Mouse (Mus musculus) MEL (cell line): ENCODE data around the gene Tgm2. TPM values are rescaled to one million over a fixed set of nuclear protein-coding genes. Genes with fewer than 3 reads are reported as not detected.

Experiments
- DNase-seq: peaks from one replicate; pipeline ENCODE4 v3.0.0; 2011; ENCODE audit warnings: low read depth, low spot score
- H3K27ac ChIP-seq: 2 replicates; pipeline ENCODE4 v1.5.1; 2012; ENCODE audit warnings: low read depth, mild to moderate bottlenecking, control low read depth, low read length, moderate library complexity; ENCODE audit not compliant: control insufficient read depth
- H3K27me3 ChIP-seq, 2 experiments: fragments of 150-350 bp in 1 of 2; sonication (generic) in 1 of 2; 2 replicates each; pipeline ENCODE4 v1.6.1; 2012; ENCODE audit warnings: low read length in 2 of 2, mild to moderate bottlenecking in 2 of 2, improper control_type of control experiment in 1 of 2, moderate library complexity in 1 of 2; ENCODE audit not compliant: insufficient read depth in 2 of 2, control insufficient read depth in 1 of 2
- H3K36me3 ChIP-seq, 2 experiments: 2 replicates each; pipeline ENCODE4 v1.6.1; 2012 to 2014; ENCODE audit warnings: low read length in 2 of 2, improper control_type of control experiment in 1 of 2, inconsistent platforms in 1 of 2, mild to moderate bottlenecking in 1 of 2; ENCODE audit not compliant: insufficient read depth in 2 of 2, control insufficient read depth in 1 of 2
- H3K4me1 ChIP-seq, 2 experiments: fragments of 150-350 bp in 1 of 2; sonication (generic) in 1 of 2; 2 replicates each; pipeline ENCODE4 v1.6.1; 2012; ENCODE audit warnings: low read length in 2 of 2, improper control_type of control experiment in 1 of 2, mild to moderate bottlenecking in 1 of 2; ENCODE audit not compliant: insufficient read depth in 2 of 2, control insufficient read depth in 1 of 2
- H3K4me3 ChIP-seq, 2 experiments: fragments of 150-350 bp in 1 of 2; sonication (generic) in 1 of 2; 2 replicates each; pipeline ENCODE4 v1.5.1; 2012; ENCODE audit warnings: low read depth in 2 of 2, low read length in 2 of 2, mild to moderate bottlenecking in 2 of 2, moderate library complexity in 2 of 2, control low read depth in 1 of 2, improper control_type of control experiment in 1 of 2; ENCODE audit not compliant: control insufficient read depth in 1 of 2, insufficient read depth in 1 of 2
- H3K79me2 ChIP-seq: 2 replicates; pipeline ENCODE4 v1.6.1; 2012; ENCODE audit warnings: mild to moderate bottlenecking, low read length, moderate library complexity; ENCODE audit not compliant: control insufficient read depth, poor library complexity, insufficient read depth
- H3K9ac ChIP-seq: 2 replicates; pipeline ENCODE4 v1.6.1; 2012; ENCODE audit warnings: low read depth, mild to moderate bottlenecking, control low read depth, low read length, moderate library complexity; ENCODE audit not compliant: control insufficient read depth, poor library complexity, severe bottlenecking
- H3K9me3 ChIP-seq: fragments of 150-350 bp; sonication (generic); replicated peaks from 2 replicates; pipeline ENCODE4 v1.6.1; 2012; ENCODE audit warnings: mild to moderate bottlenecking, low read length, improper control_type of control experiment, moderate library complexity; ENCODE audit not compliant: insufficient read depth
- CTCF ChIP-seq, 3 experiments: IDR thresholded peaks in 2 of 3; conservative IDR thresholded peaks in 1 of 3; 2 replicates each; pipeline ENCODE4 v1.5.1; 2011 to 2012; ENCODE audit warnings: low read length in 3 of 3, low read depth in 2 of 3, mild to moderate bottlenecking in 2 of 3, improper control_type of control experiment in 1 of 3, inconsistent platforms in 1 of 3, mixed read lengths in 1 of 3, moderate library complexity in 1 of 3; ENCODE audit not compliant: control insufficient read depth in 1 of 3, insufficient read depth in 1 of 3, poor library complexity in 1 of 3, severe bottlenecking in 1 of 3
- GABPA ChIP-seq: IDR thresholded peaks from 2 replicates; pipeline ENCODE4 v1.6.1; 2012; ENCODE audit warnings: low read depth, mild to moderate bottlenecking, inconsistent platforms, low read length, improper control_type of control experiment, moderate library complexity
- HCFC1 ChIP-seq: IDR thresholded peaks from 2 replicates; pipeline ENCODE4 v1.6.1; 2012; ENCODE audit warnings: low read depth, mild to moderate bottlenecking, inconsistent platforms, low read length, improper control_type of control experiment, moderate library complexity
- JUND ChIP-seq: IDR thresholded peaks from 2 replicates; pipeline ENCODE4 v1.6.1; 2011; ENCODE audit warnings: low read depth, mild to moderate bottlenecking, improper control_type of control experiment, low read length
- MAFK ChIP-seq: IDR thresholded peaks from 2 replicates; pipeline ENCODE4 v1.6.1; 2011; ENCODE audit warnings: low read depth, mild to moderate bottlenecking, low read length, improper control_type of control experiment, borderline replicate concordance
- MEF2A ChIP-seq: IDR thresholded peaks from 2 replicates; pipeline ENCODE4 v1.6.1; 2014; ENCODE audit warnings: low read depth, mild to moderate bottlenecking, inconsistent platforms, low read length, improper control_type of control experiment; ENCODE audit not compliant: poor library complexity, insufficient replicate concordance, severe bottlenecking; ENCODE audit errors: extremely low read depth
- MXI1 ChIP-seq: IDR thresholded peaks from 2 replicates; pipeline ENCODE4 v1.6.1; 2011; ENCODE audit warnings: mild to moderate bottlenecking, low read depth, low read length, improper control_type of control experiment
- MYB ChIP-seq: IDR thresholded peaks from 2 replicates; pipeline ENCODE4 v1.6.1; 2011; ENCODE audit warnings: mild to moderate bottlenecking, low read depth, low read length, improper control_type of control experiment
- MYC ChIP-seq: IDR thresholded peaks from 2 replicates; pipeline ENCODE4 v1.6.1; 2011; ENCODE audit warnings: low read depth, mild to moderate bottlenecking, low read length, improper control_type of control experiment, moderate library complexity
- POLR2A ChIP-seq, 2 experiments: IDR thresholded peaks; 2 replicates each; pipeline ENCODE4 v1.6.1; 2011 to 2012; ENCODE audit warnings: low read length in 2 of 2, mild to moderate bottlenecking in 2 of 2, control low read depth in 1 of 2, improper control_type of control experiment in 1 of 2, low read depth in 1 of 2, moderate library complexity in 1 of 2; ENCODE audit not compliant: control insufficient read depth in 1 of 2, insufficient read depth in 1 of 2, poor library complexity in 1 of 2
- RAD21 ChIP-seq: IDR thresholded peaks from 2 replicates; pipeline ENCODE4 v1.6.1; 2011; ENCODE audit warnings: mild to moderate bottlenecking, low read depth, low read length, improper control_type of control experiment
- RCOR1 ChIP-seq: IDR thresholded peaks from 2 replicates; pipeline ENCODE4 v1.6.1; 2012; ENCODE audit warnings: low read depth, mild to moderate bottlenecking, inconsistent platforms, low read length, improper control_type of control experiment
- SIN3A ChIP-seq: IDR thresholded peaks from 2 replicates; pipeline ENCODE4 v1.6.1; 2012; ENCODE audit warnings: low read length, improper control_type of control experiment, inconsistent platforms
- USF1 ChIP-seq: IDR thresholded peaks from 2 replicates; pipeline ENCODE4 v1.6.1; 2014; ENCODE audit warnings: low read depth, mild to moderate bottlenecking, inconsistent platforms, low read length, improper control_type of control experiment, moderate library complexity
- ZC3H11A ChIP-seq: IDR thresholded peaks from 2 replicates; pipeline ENCODE4 v1.6.1; 2012; ENCODE audit warnings: low read depth, mild to moderate bottlenecking, inconsistent platforms, low read length, improper control_type of control experiment
- ZNF384 ChIP-seq: IDR thresholded peaks from 2 replicates; pipeline ENCODE4 v1.6.1; 2012; ENCODE audit warnings: low read depth, mild to moderate bottlenecking, inconsistent platforms, low read length, improper control_type of control experiment
- polyA plus RNA-seq, 2 experiments: library from polyadenylated mRNA; stranded (reverse) in 1 of 2; unstranded in 1 of 2; fragments of >175 nt in 1 of 2; fragments of >200 nt in 1 of 2; gene quantifications; 2 replicates each; pipeline versions ENCODE4 v1.2.1 to v1.2.4; 2012; ENCODE audit warnings: low replicate concordance in 2 of 2, low read depth in 1 of 2; ENCODE audit not compliant: insufficient read length in 2 of 2, insufficient read depth in 1 of 2, missing spikeins in 1 of 2
- total RNA-seq: library from RNA; depleted of rRNA; stranded (reverse); fragments of 300-350 nt; gene quantifications from 2 replicates; pipeline ENCODE4 v1.2.3, GENCODE M21; 2012

The Tgm2 gene
- total and polyA plus RNA-seq, 3 experiments = 7.7 to 11.0 TPM; not detected in 1

- H3K36me3 ChIP-seq = no peaks in the 10 kb centered on the region; a peak in 1 of 4 replicates
- DNase-seq = no peak
- no peak overlapping the region for H3K9ac ChIP-seq
- no peak overlapping the region for H3K4me3 ChIP-seq
- H3K27ac ChIP-seq = no peak overlapping the region
- H3K79me2 ChIP-seq = no peaks in the 10 kb centered on the region
- H3K4me1 ChIP-seq = no peaks in the 10 kb centered on the region
- no peak for TF ChIP-seq MEF2A
- no peak for TF ChIP-seq SIN3A
- TF ChIP-seq USF1 = no peak
- no peak for TF ChIP-seq ZNF384
- H3K27me3 ChIP-seq = no peaks in the 10 kb centered on the region
- no peaks in the 10 kb centered on the region for H3K9me3 ChIP-seq
Measured at GRCm38 (mm10) chr2:158080622-158081241, 65.5 kb downstream of the Tgm2 start.

- no peak for DNase-seq
- Histone ChIP-seq H3K36me3 (no peaks in the 10 kb centered on the region; a peak in 1 of 4 replicates), H3K9me3 (no peaks in the 10 kb centered on the region), H3K27ac (no peak overlapping the region), H3K79me2 (no peaks in the 10 kb centered on the region), H3K4me1 (no peaks in the 10 kb centered on the region), H3K9ac (no peak overlapping the region), H3K27me3 (no peaks in the 10 kb centered on the region), H3K4me3 (no peak overlapping the region)
- TF ChIP-seq MAFK = no peak
- peak in 1 of 2 experiments; percentile 38; a peak in 1 of 4 replicates for TF ChIP-seq POLR2A (IDR thresholded peaks at IDR 0.05; ENCODE audit: control insufficient read depth in 1 of 2, insufficient read depth in 1 of 2, low read depth in 1 of 2, low read length in 2 of 2, poor library complexity in 1 of 2)
Measured at GRCm38 (mm10) chr2:158079843-158080395, 66.3 kb downstream of the Tgm2 start.

- Histone ChIP-seq H3K36me3 (no peaks in the 10 kb centered on the region; a peak in 1 of 4 replicates), H3K4me1 (no peaks in the 10 kb centered on the region)
- TF ChIP-seq JUND = no peak
- no peak for TF ChIP-seq MEF2A
- TF ChIP-seq HCFC1 = no peak
- TF ChIP-seq CTCF (IDR thresholded peaks at IDR 0.05 in 2 of 3, conservative IDR thresholded peaks at IDR 0.05 in 1 of 3; ENCODE audit: control insufficient read depth in 1 of 3, insufficient read depth in 1 of 3, low read depth in 2 of 3, low read length in 3 of 3, poor library complexity in 1 of 3, severe bottlenecking in 1 of 3) = no peak
- TF ChIP-seq MYB = no peak
- no peak for TF ChIP-seq USF1
- TF ChIP-seq ZC3H11A = no peak
- no peak for TF ChIP-seq RCOR1
- TF ChIP-seq RAD21 = no peak
- TF ChIP-seq MXI1 = no peak
- TF ChIP-seq GABPA = no peak
- TF ChIP-seq MYC = no peak
- TF ChIP-seq MAFK = no peak
Measured at GRCm38 (mm10) chr2:158078971-158079370, 67.3 kb downstream of the Tgm2 start.

More at GRCm38 (mm10) chr2:158078971-158079370, 67.3 kb downstream of the Tgm2 start:
- H3K27me3 ChIP-seq = no peaks in the 10 kb centered on the region
- H3K9me3 ChIP-seq = no peaks in the 10 kb centered on the region
- no peaks in the 10 kb centered on the region for H3K79me2 ChIP-seq
- no peak for DNase-seq
- no peak overlapping the region for H3K4me3 ChIP-seq
- no peak overlapping the region for H3K9ac ChIP-seq
- H3K27ac ChIP-seq = no peak overlapping the region
